Mouse (Mus musculus): ENCODE measurements around the gene Rab7b.

- TF ChIP-seq CTCF (IDR thresholded peaks at IDR 0.05; ENCODE audit: control insufficient read depth, insufficient read depth, low read length), result no peak
- no peak for TF ChIP-seq POLR2A (IDR thresholded peaks at IDR 0.05; ENCODE audit: borderline replicate concordance, control insufficient read depth, low read depth, low read length)
Measured at GRCm38 (mm10) chr1:131721989-131722388, 33.5 kb downstream of the Rab7b start.
